Mouse (Mus musculus) neural tube, embryonic 14.5 days (tissue): ENCODE measurements around the gene Vmn1r122. TPM values are rescaled to one million over a fixed set of nuclear protein-coding genes. Genes with fewer than 3 reads are reported as not detected.
"Not testable (repeated sequence)": the region's sequence is repeated elsewhere in the genome, so short reads cannot be mapped to it uniquely, and the experiment has no call there.

Experiments
- ATAC-seq: fragments of 200-750 bp; cut with Nextera tagmentation; 2 replicates; pipeline ENCODE4 v1.8.0; 2017; ENCODE audit warnings: low read depth, mild to moderate bottlenecking, moderate TSS enrichment, moderate library complexity
- H3K27ac ChIP-seq: fragments of 300-500 bp; sonication (generic); 2 replicates; pipeline ENCODE4 v1.5.1; 2014; ENCODE audit warnings: low read depth, mild to moderate bottlenecking, control low read depth, low read length, moderate library complexity, mixed read lengths
- H3K27me3 ChIP-seq: fragments of 300-500 bp; sonication (generic); 2 replicates; pipeline ENCODE4 v1.6.1; 2014; ENCODE audit warnings: low read length; ENCODE audit not compliant: control insufficient read depth, insufficient read depth
- H3K36me3 ChIP-seq: fragments of 300-500 bp; sonication (generic); 2 replicates; pipeline ENCODE4 v1.6.1; 2014; ENCODE audit warnings: low read length, mixed read lengths; ENCODE audit not compliant: control insufficient read depth, insufficient read depth
- H3K4me1 ChIP-seq: fragments of 300-500 bp; sonication (generic); 2 replicates; pipeline ENCODE4 v1.6.1; 2014; ENCODE audit warnings: low read length; ENCODE audit not compliant: control insufficient read depth, insufficient read depth
- H3K4me2 ChIP-seq: fragments of 300-500 bp; sonication (generic); 2 replicates; pipeline ENCODE4 v1.6.1; 2014; ENCODE audit warnings: mild to moderate bottlenecking, low read depth, low read length, control low read depth
- H3K4me3 ChIP-seq: fragments of 300-500 bp; sonication (generic); 2 replicates; pipeline ENCODE4 v1.5.1; 2014; ENCODE audit warnings: low read depth, low read length, control low read depth, mixed read lengths
- H3K9ac ChIP-seq: fragments of 300-500 bp; sonication (generic); replicated peaks from 2 replicates; pipeline ENCODE4 v1.6.1; 2014; ENCODE audit warnings: low read depth, mild to moderate bottlenecking, control low read depth, low read length, mixed read lengths
- H3K9me3 ChIP-seq: fragments of 300-500 bp; sonication (generic); 2 replicates; pipeline ENCODE4 v1.6.1; 2016; ENCODE audit warnings: low read length; ENCODE audit not compliant: control insufficient read depth
- WGBS: fragments of 180-500 bp; shearing (Covaris S2); extraction: QIAGEN DNeasy Blood & Tissue Kit; methylation state at CpG from one replicate; pipeline ENCODE4 v1.1.7; 2014; 5-methylcytosine and 5-hydroxymethylcytosine counted together
- polyA plus RNA-seq: library from polyadenylated mRNA; unstranded; fragments of >200 nt; fragmentation: Nextera tagmentation; extraction: Ambion mirVana; gene quantifications from 2 replicates; pipeline ENCODE4 v1.2.1, GENCODE M21; 2014

Vmn1r122 gene
- polyA plus RNA-seq: not detected in 2 replicates

- not testable (repeated sequence) for H3K36me3 ChIP-seq, H3K9ac ChIP-seq, H3K27ac ChIP-seq, H3K4me1 ChIP-seq, H3K4me2 ChIP-seq, H3K27me3 ChIP-seq, H3K4me3 ChIP-seq, H3K9me3 ChIP-seq, ATAC-seq
- 54% methylated on average over 2 of the region's 3 CpGs for WGBS
Measured at GRCm38 (mm10) chr7:21134028-21134427, at the start of gene Vmn1r122. Gene Vmn1r122 (minus strand): TSS chr7:21134128.

GRCm38 (mm10) chr7:21161885-21162284 lies 28.0 kb upstream of the Vmn1r122 start, which contains the start of gene Vmn1r123:
Gene Vmn1r123 (plus strand): TSS chr7:21162185.
- H3K9me3 ChIP-seq, ATAC-seq, H3K4me3 ChIP-seq, H3K9ac ChIP-seq, H3K36me3 ChIP-seq, H3K4me2 ChIP-seq, H3K27me3 ChIP-seq, H3K4me1 ChIP-seq, H3K27ac ChIP-seq: not testable (repeated sequence)
- WGBS: 60% methylated on average over 1 of the region's 3 CpGs

GRCm38 (mm10) chr7:21098413-21098812 lies 35.5 kb downstream of the Vmn1r122 start, which contains the start of gene Vmn1r121:
Gene Vmn1r121 (minus strand): TSS chr7:21098513.
- not testable (repeated sequence) for H3K4me1 ChIP-seq, H3K27ac ChIP-seq, H3K36me3 ChIP-seq, H3K4me3 ChIP-seq, H3K27me3 ChIP-seq, H3K9ac ChIP-seq, ATAC-seq, H3K9me3 ChIP-seq, H3K4me2 ChIP-seq
- WGBS: 77% methylated on average over 4 of the region's 5 CpGs

Other genes starting within 250 kb of the Vmn1r122 start
- gene Vmn1r118, start 221.8 kb downstream of the Vmn1r122 start, polyA plus RNA-seq: not detected in 2 replicates
- not detected in 2 replicates for gene Vmn1r119, start 121.7 kb downstream of the Vmn1r122 start, polyA plus RNA-seq
- gene Vmn1r120, start 80.3 kb downstream of the Vmn1r122 start, polyA plus RNA-seq: not detected in 2 replicates
- gene Vmn1r121, start 35.6 kb downstream of the Vmn1r122 start, polyA plus RNA-seq: not detected in 2 replicates
- gene Vmn1r123, start 28.1 kb upstream of the Vmn1r122 start, polyA plus RNA-seq: not detected in 2 replicates
- not detected in 2 replicates for gene Gm5157, start 56.3 kb upstream of the Vmn1r122 start, polyA plus RNA-seq
- not detected in 2 replicates for gene Vmn1r124, start 126.5 kb upstream of the Vmn1r122 start, polyA plus RNA-seq
- gene Vmn1r125, start 138.1 kb upstream of the Vmn1r122 start, polyA plus RNA-seq: not detected in 2 replicates
- not detected in 2 replicates for gene Vmn1r126, start 167.3 kb upstream of the Vmn1r122 start, polyA plus RNA-seq
- gene Vmn1r127, start 185.7 kb upstream of the Vmn1r122 start, polyA plus RNA-seq: not detected in 2 replicates
- gene Vmn1r128, start 215.2 kb upstream of the Vmn1r122 start, polyA plus RNA-seq: not detected in 2 replicates
- gene Vmn1r129, start 227.2 kb upstream of the Vmn1r122 start, polyA plus RNA-seq: not detected in 2 replicates